Mouse (Mus musculus): ENCODE results near the gene Pitx1. TPM values are rescaled to one million over a fixed set of nuclear protein-coding genes. Genes with fewer than 3 reads are reported as not detected.

The Pitx1 gene
- polyA plus RNA-seq, 1 experiment from 2014 or later, result 0.09 TPM

DNA sequence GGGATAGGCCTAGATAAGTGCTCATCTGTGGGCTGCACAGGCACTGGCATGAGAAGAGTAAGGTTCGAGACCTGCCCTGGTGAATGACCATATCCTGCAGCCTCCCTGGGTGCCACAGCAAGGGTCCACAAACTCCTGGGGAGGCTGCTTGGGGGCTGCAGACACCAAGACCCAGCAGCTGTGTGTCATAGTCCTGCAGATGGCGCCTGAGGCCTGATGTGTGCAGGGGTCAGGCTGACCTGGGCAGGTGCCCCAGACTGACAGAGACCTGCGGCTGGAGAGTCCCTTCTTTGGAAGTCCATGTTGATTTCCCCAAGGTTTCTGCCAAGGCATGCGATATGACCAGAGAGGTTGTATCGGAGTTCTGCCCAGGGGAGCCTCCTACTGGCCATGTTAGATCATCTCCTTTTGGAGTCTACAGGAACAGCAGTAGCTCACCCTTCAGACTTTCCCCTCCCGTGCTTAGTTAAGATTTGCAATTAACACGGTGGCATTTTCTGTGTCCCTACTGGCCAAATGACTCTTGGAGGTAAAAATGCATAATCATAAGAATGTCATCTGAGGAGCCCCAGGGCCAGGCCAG lies 26.9 kb downstream of the Pitx1 start:
- Histone ChIP-seq H3K9me3 (ENCODE audit: control insufficient read depth, low read length) (no peaks in the 10 kb centered on the region), H3K27me3 (ENCODE audit: control insufficient read depth, insufficient read depth, low read length) (0 out of 2 replicates have a peak, but pooled peaks cover 4% of the 10 kb centered on the region), H3K36me3 (ENCODE audit: control insufficient read depth, insufficient read depth, low read length) (no peaks in the 10 kb centered on the region), H3K4me2 (ENCODE audit: low read length) (no peak overlapping the region), H3K4me3 (ENCODE audit: control insufficient read depth in 1 of 2, insufficient read depth in 1 of 2, low read depth in 1 of 2, low read length in 2 of 2) (no peak overlapping the region), H3K4me1 (ENCODE audit: control insufficient read depth in 2 of 2, insufficient read depth in 2 of 2, low read length in 2 of 2) (no peaks in the 10 kb centered on the region), H3K27ac (replicated peaks in 1 of 2; ENCODE audit: control insufficient read depth in 1 of 2, insufficient read depth in 1 of 2, low read depth in 2 of 2, low read length in 2 of 2) (no peak overlapping the region), H3K9ac (ENCODE audit: low read length) (no peak overlapping the region)
- ATAC-seq (ENCODE audit: insufficient number of reproducible peaks, insufficient read depth, low FRiP score, low read depth), result no peak
- 61% methylated on average over 7 of the region's 7 CpGs for WGBS

DNA sequence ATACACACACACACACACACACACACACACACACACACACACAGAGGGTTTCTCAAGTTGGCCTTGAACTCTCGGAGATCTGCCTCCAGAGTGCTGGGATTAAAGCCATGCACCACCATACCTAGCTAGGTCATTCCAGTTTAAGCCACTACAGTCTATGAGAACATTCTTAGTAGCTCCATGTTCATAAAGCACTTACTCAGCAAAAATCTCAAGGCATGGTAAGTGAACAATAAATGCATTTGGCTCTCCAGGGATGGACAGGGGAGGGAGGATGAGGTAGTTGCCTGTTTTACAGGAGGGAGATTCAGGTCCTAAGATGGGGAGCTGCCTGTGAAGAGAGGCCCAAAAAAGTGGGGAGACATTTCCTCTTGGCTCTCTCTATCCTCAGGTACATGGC lies 32.0 kb downstream of the Pitx1 start:
- no peak overlapping the region for H3K4me3 ChIP-seq (ENCODE audit: control insufficient read depth in 1 of 2, insufficient read depth in 1 of 2, low read depth in 1 of 2, low read length in 2 of 2)
- no peak overlapping the region for H3K27ac ChIP-seq (replicated peaks in 1 of 2; ENCODE audit: control insufficient read depth in 1 of 2, insufficient read depth in 1 of 2, low read depth in 2 of 2, low read length in 2 of 2)
- H3K9ac ChIP-seq (ENCODE audit: low read length), result no peak overlapping the region
- H3K4me2 ChIP-seq (ENCODE audit: low read length), result no peak overlapping the region
- H3K36me3 ChIP-seq (ENCODE audit: control insufficient read depth, insufficient read depth, low read length), result no peaks in the 10 kb centered on the region
- peaks cover 8% of the 10 kb centered on the region; the same call in 1 of the 2 replicates for H3K9me3 ChIP-seq (ENCODE audit: control insufficient read depth, low read length)
- H3K4me1 ChIP-seq (ENCODE audit: control insufficient read depth in 2 of 2, insufficient read depth in 2 of 2, low read length in 2 of 2), result no peaks in the 10 kb centered on the region
- no peak for ATAC-seq (ENCODE audit: insufficient number of reproducible peaks, insufficient read depth, low FRiP score, low read depth)
- 85% methylated on average over 1 of the region's 1 CpGs for WGBS
- H3K27me3 ChIP-seq (ENCODE audit: control insufficient read depth, insufficient read depth, low read length), result 0 out of 2 replicates have a peak, but pooled peaks cover 4% of the 10 kb centered on the region

DNA sequence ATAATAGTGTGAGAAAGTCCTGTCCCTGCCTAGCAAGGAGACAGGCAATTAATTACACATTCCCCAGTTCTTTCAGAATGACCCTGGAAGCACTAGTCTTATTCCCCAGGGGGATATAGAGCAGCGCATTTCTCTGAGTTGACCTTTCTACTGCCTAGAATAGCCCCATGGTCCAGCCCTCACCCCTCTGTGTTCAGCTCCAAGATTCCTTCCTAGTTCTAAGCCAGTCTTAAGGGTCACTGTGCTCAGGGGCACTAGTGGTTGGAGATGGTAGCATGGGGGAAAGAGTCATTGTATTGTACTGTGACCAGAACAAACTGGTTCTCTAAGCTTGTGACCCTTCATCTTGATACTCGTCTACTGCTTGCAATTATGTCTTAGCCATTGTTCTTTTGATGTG lies 34.7 kb downstream of the Pitx1 start:
- Histone ChIP-seq H3K9ac (ENCODE audit: low read length) (no peak overlapping the region), H3K27me3 (ENCODE audit: control insufficient read depth, insufficient read depth, low read length) (no peaks in the 10 kb centered on the region), H3K4me3 (ENCODE audit: control insufficient read depth in 1 of 2, insufficient read depth in 1 of 2, low read depth in 1 of 2, low read length in 2 of 2) (no peak overlapping the region), H3K36me3 (ENCODE audit: control insufficient read depth, insufficient read depth, low read length) (no peaks in the 10 kb centered on the region), H3K4me1 (ENCODE audit: control insufficient read depth in 2 of 2, insufficient read depth in 2 of 2, low read length in 2 of 2) (no peaks in the 10 kb centered on the region), H3K4me2 (ENCODE audit: low read length) (no peak overlapping the region), H3K9me3 (ENCODE audit: control insufficient read depth, low read length) (peaks cover 8% of the 10 kb centered on the region; the same call in 1 of the 2 replicates), H3K27ac (replicated peaks in 1 of 2; ENCODE audit: control insufficient read depth in 1 of 2, insufficient read depth in 1 of 2, low read depth in 2 of 2, low read length in 2 of 2) (no peak overlapping the region)
- 75% methylated on average over 2 of the region's 2 CpGs for WGBS
- ATAC-seq (ENCODE audit: insufficient number of reproducible peaks, insufficient read depth, low FRiP score, low read depth), result no peak

DNA sequence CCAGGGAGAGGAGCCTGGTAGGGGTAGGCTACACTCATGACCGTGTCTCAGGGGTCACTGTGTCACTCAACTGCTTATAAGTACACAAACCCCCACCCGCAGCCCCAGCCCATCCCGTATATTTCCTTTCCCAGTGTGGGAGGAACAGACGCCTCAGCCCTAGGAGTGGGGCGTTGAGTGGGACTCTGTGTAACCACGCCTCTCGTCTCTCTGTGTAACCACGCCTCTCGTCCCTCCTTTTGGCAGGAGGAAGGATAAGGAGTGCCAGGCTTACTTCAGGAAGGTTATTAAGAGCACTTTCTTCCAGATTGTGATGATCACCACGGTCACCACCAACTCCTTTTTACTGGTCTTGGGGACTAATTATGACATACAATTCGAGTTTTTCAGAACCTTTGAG lies 49.9 kb downstream of the Pitx1 start:
- H3K27ac ChIP-seq (replicated peaks in 1 of 2; ENCODE audit: control insufficient read depth in 1 of 2, insufficient read depth in 1 of 2, low read depth in 2 of 2, low read length in 2 of 2), result no peak overlapping the region
- no peaks in the 10 kb centered on the region for H3K9me3 ChIP-seq (ENCODE audit: control insufficient read depth, low read length)
- H3K4me3 ChIP-seq (ENCODE audit: control insufficient read depth in 1 of 2, insufficient read depth in 1 of 2, low read depth in 1 of 2, low read length in 2 of 2), result no peak overlapping the region
- no peaks in the 10 kb centered on the region for H3K27me3 ChIP-seq (ENCODE audit: control insufficient read depth, insufficient read depth, low read length)
- H3K4me2 ChIP-seq (ENCODE audit: low read length), result no peak overlapping the region
- ATAC-seq (ENCODE audit: insufficient number of reproducible peaks, insufficient read depth, low FRiP score, low read depth), result no peak
- H3K36me3 ChIP-seq (ENCODE audit: control insufficient read depth, insufficient read depth, low read length), result no peaks in the 10 kb centered on the region
- no peak overlapping the region for H3K9ac ChIP-seq (ENCODE audit: low read length)
- H3K4me1 ChIP-seq (ENCODE audit: control insufficient read depth in 2 of 2, insufficient read depth in 2 of 2, low read length in 2 of 2), result no peaks in the 10 kb centered on the region
- WGBS, result 63% methylated on average over 11 of the region's 11 CpGs

DNA sequence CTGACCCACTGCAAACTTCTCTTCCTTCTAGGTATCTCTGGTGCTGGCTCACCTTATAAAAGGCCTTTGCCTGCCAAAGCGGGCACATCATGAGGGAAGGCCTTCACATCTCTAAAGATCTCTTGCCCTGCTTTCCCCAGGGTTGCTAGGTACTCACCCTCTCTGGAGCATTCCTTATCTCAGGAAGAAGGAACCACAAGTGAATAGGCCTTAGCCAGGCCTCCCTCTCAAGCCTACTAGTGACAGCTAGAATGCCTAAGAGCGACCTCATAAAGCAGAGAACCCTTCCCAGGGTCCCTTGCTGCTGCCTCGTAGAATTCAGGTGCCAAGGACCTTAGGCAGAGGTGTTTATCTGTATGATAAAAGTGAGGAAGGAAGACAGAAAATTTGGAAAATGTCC lies 51.7 kb downstream of the Pitx1 start, which contains the start of gene Catsper3:
Gene Catsper3, plus strand, starts transcription at position 301 of the 400 bp plus-strand sequence.
- ATAC-seq (ENCODE audit: insufficient number of reproducible peaks, insufficient read depth, low FRiP score, low read depth), result no peak

DNA sequence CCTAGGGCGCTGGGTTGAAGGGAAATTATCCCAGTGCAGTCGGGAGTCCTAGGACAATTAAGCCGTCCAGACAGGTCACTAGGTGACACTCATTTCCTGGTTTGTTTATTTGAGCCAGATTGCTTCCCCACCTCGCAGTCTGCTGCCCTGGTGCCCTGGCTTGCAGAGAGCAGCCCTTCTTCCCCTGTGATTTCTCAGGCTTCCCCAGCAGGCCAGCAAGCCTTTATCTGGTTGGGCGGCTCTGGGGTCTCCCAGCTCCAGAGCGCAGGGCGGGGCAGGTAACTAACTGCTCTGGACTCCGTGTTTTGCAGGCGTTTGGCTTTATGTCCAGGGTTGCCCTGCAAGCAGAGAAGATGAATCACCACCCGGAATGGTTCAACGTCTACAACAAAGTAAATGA lies 60.9 kb downstream of the Pitx1 start:
- WGBS, result 33% methylated on average over 11 of the region's 11 CpGs
- H3K4me1 ChIP-seq (ENCODE audit: control insufficient read depth in 2 of 2, insufficient read depth in 2 of 2, low read length in 2 of 2), result peaks cover 0 to 4% of the 10 kb centered on the region in 2 experiments; a peak in 1 of 4 replicates
- ATAC-seq (ENCODE audit: insufficient number of reproducible peaks, insufficient read depth, low FRiP score, low read depth), result no peak
- no peaks in the 10 kb centered on the region for H3K27me3 ChIP-seq (ENCODE audit: control insufficient read depth, insufficient read depth, low read length)
- H3K36me3 ChIP-seq (ENCODE audit: control insufficient read depth, insufficient read depth, low read length), result no peaks in the 10 kb centered on the region
- H3K4me3 ChIP-seq (ENCODE audit: control insufficient read depth in 1 of 2, insufficient read depth in 1 of 2, low read depth in 1 of 2, low read length in 2 of 2), result no peak overlapping the region
- H3K9ac ChIP-seq (ENCODE audit: low read length), result no peak overlapping the region
- no peak overlapping the region for H3K4me2 ChIP-seq (ENCODE audit: low read length)
- no peak overlapping the region for H3K27ac ChIP-seq (replicated peaks in 1 of 2; ENCODE audit: control insufficient read depth in 1 of 2, insufficient read depth in 1 of 2, low read depth in 2 of 2, low read length in 2 of 2)
- no peaks in the 10 kb centered on the region for H3K9me3 ChIP-seq (ENCODE audit: control insufficient read depth, low read length)

More for the DNA sequence above, 51.7 kb downstream of the Pitx1 start, which contains the start of gene Catsper3:
- Histone ChIP-seq H3K4me1 (ENCODE audit: control insufficient read depth in 2 of 2, insufficient read depth in 2 of 2, low read length in 2 of 2) (no peaks in the 10 kb centered on the region), H3K27ac (replicated peaks in 1 of 2; ENCODE audit: control insufficient read depth in 1 of 2, insufficient read depth in 1 of 2, low read depth in 2 of 2, low read length in 2 of 2) (no peak within 1 kb of the TSS), H3K4me2 (ENCODE audit: low read length) (no peak within 1 kb of the TSS), H3K9me3 (ENCODE audit: control insufficient read depth, low read length) (no peaks in the 10 kb centered on the region), H3K4me3 (ENCODE audit: control insufficient read depth in 1 of 2, insufficient read depth in 1 of 2, low read depth in 1 of 2, low read length in 2 of 2) (no peak within 1 kb of the TSS), H3K36me3 (ENCODE audit: control insufficient read depth, insufficient read depth, low read length) (no peaks in the 10 kb centered on the region), H3K27me3 (ENCODE audit: control insufficient read depth, insufficient read depth, low read length) (no peaks in the 10 kb centered on the region), H3K9ac (ENCODE audit: low read length) (no peak within 1 kb of the TSS)
- 71% methylated on average over 3 of the region's 3 CpGs for WGBS

Other genes with a start within 250 kb of the Pitx1 start
- gene B4galt7, start 236.3 kb downstream of the Pitx1 start, polyA plus RNA-seq (2014; fragmentation: Nextera tagmentation; extraction: Ambion mirVana), result 16.4 and 17.2 TPM in 2 replicates
- gene Caml, start 213.2 kb downstream of the Pitx1 start, polyA plus RNA-seq (2014; fragmentation: Nextera tagmentation; extraction: Ambion mirVana), result 35.3 and 41.2 TPM in 2 replicates
- gene Ddx46, start 201.2 kb downstream of the Pitx1 start, polyA plus RNA-seq (2014; fragmentation: Nextera tagmentation; extraction: Ambion mirVana), result 22.0 and 22.8 TPM in 2 replicates
- gene B230219D22Rik, start 143.1 kb downstream of the Pitx1 start, polyA plus RNA-seq (2014; fragmentation: Nextera tagmentation; extraction: Ambion mirVana), result 74.8 and 75.4 TPM in 2 replicates
- 69.6 and 70.5 TPM in 2 replicates for gene Txndc15, start 121.5 kb downstream of the Pitx1 start, polyA plus RNA-seq (2014; fragmentation: Nextera tagmentation; extraction: Ambion mirVana)
- 58.7 and 65.0 TPM in 2 replicates for gene Pcbd2, start 108.8 kb downstream of the Pitx1 start, polyA plus RNA-seq (2014; fragmentation: Nextera tagmentation; extraction: Ambion mirVana)
- gene Catsper3, start 51.6 kb downstream of the Pitx1 start, polyA plus RNA-seq (2014; fragmentation: Nextera tagmentation; extraction: Ambion mirVana), result not detected in 2 replicates

Data from heart, embryonic 14.5 days (tissue).